Comparison of ENCODE assay signal across 10 mouse cellular contexts in genomic region chr11:82537931-82538330, GRCm38 (mm10).
"Had no signal": no experiment of that assay in that cellular context is flagged by ENCODE, and none has a peak within 500 bp of the region (broad histone marks: within the 10 kb centered on the region; RNA-seq: fewer than 3 reads in every experiment).

No protein-coding gene starts in this region.

- H3K4me1 ChIP-seq: liver, embryonic 15.5 days had no signal

- H3K9me3 ChIP-seq: liver, embryonic 15.5 days had no signal

- H3K27me3 ChIP-seq: liver, embryonic 15.5 days had no signal

- H3K36me3 ChIP-seq: liver, embryonic 15.5 days; midbrain, embryonic 10.5 days had no signal

- DNase-seq: kidney, adult 2 months; kidney, postnatal 4 days; lung, adult 2 months; lung, postnatal 36 days; right cerebral cortex, postnatal 14 days; thymus, postnatal 36 days had no signal

- H3K27ac ChIP-seq: kidney, postnatal 0 days; layer of hippocampus, adult 2 months; liver, embryonic 15.5 days; midbrain, embryonic 10.5 days had no signal

- H3K4me3 ChIP-seq: layer of hippocampus, adult 2 months; liver, embryonic 15.5 days; midbrain, embryonic 10.5 days had no signal
